Mouse (Mus musculus): ENCODE measurements around the gene Ovol1.

GRCm38 (mm10) chr19:5569521-5569920 is 9.1 kb upstream of the Ovol1 start:
- no peak for TF ChIP-seq CTCF (IDR thresholded peaks at IDR 0.05; ENCODE audit: control insufficient read depth, insufficient read depth, insufficient replicate concordance, low read depth, low read length)
- no peak for TF ChIP-seq POLR2A (IDR thresholded peaks at IDR 0.05; ENCODE audit: control insufficient read depth, low read depth, low read length)

All from testis, adult 2 months (tissue).